Mouse (Mus musculus): ENCODE measurements around the gene Unc5a. TPM values are rescaled to one million over a fixed set of nuclear protein-coding genes. Genes with fewer than 3 reads are reported as not detected.

Unc5a gene
- polyA plus RNA-seq, 1 experiment from 2014 or later, result 0.30 TPM

DNA sequence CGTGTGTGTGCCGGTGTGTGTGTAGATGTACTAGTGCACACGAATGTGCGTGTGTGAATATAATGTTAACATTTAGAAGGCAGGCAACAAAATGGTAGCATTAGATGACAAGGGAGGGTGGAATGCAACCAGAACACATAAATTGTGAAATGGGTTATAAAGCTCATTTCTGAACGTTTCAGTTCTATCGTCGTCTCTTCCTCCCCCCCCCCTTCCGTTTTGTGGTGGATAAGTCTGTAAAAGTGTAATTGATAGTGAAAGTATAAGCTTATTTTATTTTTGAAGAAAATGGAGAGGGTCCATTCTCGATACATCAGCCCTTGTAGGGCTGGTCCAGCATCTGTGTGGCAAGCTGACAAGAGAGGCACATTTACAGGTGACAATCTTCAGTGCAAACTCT is 69.5 kb downstream of the Unc5a start:
- no peaks in the 10 kb centered on the region for H3K4me1 ChIP-seq (replicated peaks)
- H3K9me3 ChIP-seq, result no peaks in the 10 kb centered on the region
- no peak overlapping the region for H3K27ac ChIP-seq
- no peak overlapping the region for H3K4me3 ChIP-seq (replicated peaks)
- no peak for ATAC-seq (ENCODE audit: insufficient number of reproducible peaks, insufficient read depth, low FRiP score, low TSS enrichment, low read depth)
- H3K27me3 ChIP-seq, result no peaks in the 10 kb centered on the region
- H3K9ac ChIP-seq (replicated peaks), result no peak overlapping the region
- no peak overlapping the region for H3K4me2 ChIP-seq
- H3K36me3 ChIP-seq, result no peaks in the 10 kb centered on the region
- WGBS, result 91% methylated on average over 9 of the region's 9 CpGs

DNA sequence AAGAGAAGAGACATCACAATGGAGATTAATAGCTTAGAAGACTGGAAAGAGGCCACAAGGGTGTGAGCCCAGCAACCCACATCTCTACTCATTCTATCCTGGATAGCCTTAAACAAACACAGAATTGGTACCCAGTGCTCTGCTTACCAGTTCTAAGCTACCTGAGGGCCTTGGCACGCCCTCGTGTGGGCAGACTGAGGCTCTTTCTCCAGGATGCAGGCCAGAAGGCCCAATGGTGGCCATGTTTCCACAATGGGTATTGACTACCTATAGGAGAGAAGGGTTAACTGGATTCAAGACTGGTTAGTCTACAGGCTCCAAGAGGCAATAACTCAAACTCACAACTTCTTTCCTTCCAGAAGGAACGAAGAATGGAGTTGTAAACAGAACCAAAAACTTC is 70.0 kb downstream of the Unc5a start:
- no peaks in the 10 kb centered on the region for H3K27me3 ChIP-seq
- 75% methylated on average over 3 of the region's 3 CpGs for WGBS
- H3K36me3 ChIP-seq, result no peaks in the 10 kb centered on the region
- no peak overlapping the region for H3K4me2 ChIP-seq
- no peak overlapping the region for H3K4me3 ChIP-seq (replicated peaks)
- no peak overlapping the region for H3K27ac ChIP-seq
- no peaks in the 10 kb centered on the region for H3K4me1 ChIP-seq (replicated peaks)
- no peaks in the 10 kb centered on the region for H3K9me3 ChIP-seq
- H3K9ac ChIP-seq (replicated peaks), result no peak overlapping the region
- no peak for ATAC-seq (ENCODE audit: insufficient number of reproducible peaks, insufficient read depth, low FRiP score, low TSS enrichment, low read depth)

DNA sequence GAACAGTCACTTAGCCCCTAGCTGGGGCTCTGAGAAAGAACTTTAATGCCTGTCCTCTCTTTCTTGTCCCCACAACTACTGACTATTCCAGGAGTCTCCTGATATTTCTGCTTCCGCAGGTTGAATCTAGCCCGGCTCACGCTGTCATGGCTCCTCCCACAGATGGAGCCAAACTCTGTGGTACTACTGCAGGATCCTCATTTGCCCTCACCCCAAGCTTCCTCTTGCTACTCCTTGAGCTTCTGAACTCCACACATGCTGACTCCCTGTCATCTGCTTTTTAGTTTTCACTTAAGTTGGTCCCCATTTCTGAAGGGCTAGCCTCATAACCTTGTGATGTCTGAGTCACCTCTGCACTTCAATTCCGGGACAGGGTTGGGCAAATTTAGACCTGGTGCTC is 70.8 kb downstream of the Unc5a start:
- no peak for ATAC-seq (ENCODE audit: insufficient number of reproducible peaks, insufficient read depth, low FRiP score, low TSS enrichment, low read depth)
- H3K4me3 ChIP-seq (replicated peaks), result no peak overlapping the region
- H3K9me3 ChIP-seq, result no peaks in the 10 kb centered on the region
- H3K4me1 ChIP-seq (replicated peaks), result no peaks in the 10 kb centered on the region
- H3K27ac ChIP-seq, result no peak overlapping the region
- H3K36me3 ChIP-seq, result no peaks in the 10 kb centered on the region
- WGBS, result 81% methylated on average over 4 of the region's 4 CpGs
- no peak overlapping the region for H3K9ac ChIP-seq (replicated peaks)
- H3K4me2 ChIP-seq, result no peak overlapping the region
- no peaks in the 10 kb centered on the region for H3K27me3 ChIP-seq

DNA sequence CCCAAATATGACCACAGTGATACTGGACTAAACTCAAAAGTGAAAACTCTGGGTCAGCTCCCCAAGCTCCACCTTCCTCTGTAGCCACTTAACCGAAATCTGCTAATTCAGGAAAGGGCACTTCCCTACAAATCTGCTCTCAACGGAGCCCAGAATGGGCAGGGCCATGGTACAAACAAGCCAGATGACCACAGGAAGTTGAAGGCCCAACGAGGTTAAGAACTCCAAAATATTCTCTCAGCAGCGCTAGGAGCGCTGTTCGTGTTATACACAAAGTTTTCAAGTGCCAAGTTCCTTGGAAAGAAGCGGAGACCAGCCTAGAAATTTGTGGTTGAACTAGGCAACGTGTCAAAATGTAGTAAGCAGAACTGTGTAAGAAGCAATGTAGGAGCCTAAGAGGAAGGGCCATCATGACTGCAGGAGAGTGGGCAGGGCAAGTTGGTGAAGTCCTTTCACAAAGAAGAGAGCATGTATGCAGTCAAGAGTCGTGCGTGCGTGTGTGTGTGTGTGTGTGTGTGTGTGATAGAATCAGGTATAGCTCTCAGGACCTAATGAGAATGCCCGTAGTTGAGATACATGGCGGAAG is 72.1 kb downstream of the Unc5a start, which contains the start of gene Hk3:
Gene Hk3, minus strand, starts transcription at position 192 of the 586 bp plus-strand sequence.
- H3K9ac ChIP-seq (replicated peaks), result no peak within 1 kb of the TSS
- 87% methylated on average over 13 of the region's 13 CpGs for WGBS
- no peaks in the 10 kb centered on the region for H3K36me3 ChIP-seq
- H3K4me3 ChIP-seq (replicated peaks), result no peak within 1 kb of the TSS
- H3K9me3 ChIP-seq, result no peaks in the 10 kb centered on the region
- ATAC-seq (ENCODE audit: insufficient number of reproducible peaks, insufficient read depth, low FRiP score, low TSS enrichment, low read depth), result no peak
- H3K27me3 ChIP-seq, result no peaks in the 10 kb centered on the region
- no peaks in the 10 kb centered on the region for H3K4me1 ChIP-seq (replicated peaks)
- no peak within 1 kb of the TSS for H3K27ac ChIP-seq
- H3K4me2 ChIP-seq, result no peak within 1 kb of the TSS

DNA sequence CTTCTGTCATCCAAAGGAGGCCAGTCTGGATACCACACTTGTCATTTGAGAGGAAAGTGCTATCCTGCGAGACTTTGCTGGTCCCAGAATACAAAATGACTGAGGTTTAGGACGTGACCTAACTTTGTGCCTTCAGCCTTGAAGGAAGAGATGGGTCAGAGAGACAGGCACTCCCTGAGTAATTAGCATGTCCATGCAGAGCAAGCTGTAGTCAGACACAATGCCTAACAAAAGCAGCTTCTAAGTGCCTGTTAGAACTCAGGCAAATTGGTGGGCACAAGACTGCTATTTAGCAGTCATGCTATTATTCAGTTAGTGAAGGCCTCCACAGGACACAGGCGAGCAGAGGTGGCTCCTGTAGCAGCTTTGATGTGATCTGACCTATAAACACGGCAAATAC is 73.0 kb downstream of the Unc5a start:
- Histone ChIP-seq H3K4me2 (no peak overlapping the region), H3K27ac (no peak overlapping the region), H3K9me3 (no peaks in the 10 kb centered on the region), H3K4me3 (replicated peaks) (no peak overlapping the region), H3K9ac (replicated peaks) (no peak overlapping the region), H3K36me3 (no peaks in the 10 kb centered on the region), H3K4me1 (replicated peaks) (no peaks in the 10 kb centered on the region), H3K27me3 (no peaks in the 10 kb centered on the region)
- WGBS, result 74% methylated on average over 4 of the region's 4 CpGs
- no peak for ATAC-seq (ENCODE audit: insufficient number of reproducible peaks, insufficient read depth, low FRiP score, low TSS enrichment, low read depth)

DNA sequence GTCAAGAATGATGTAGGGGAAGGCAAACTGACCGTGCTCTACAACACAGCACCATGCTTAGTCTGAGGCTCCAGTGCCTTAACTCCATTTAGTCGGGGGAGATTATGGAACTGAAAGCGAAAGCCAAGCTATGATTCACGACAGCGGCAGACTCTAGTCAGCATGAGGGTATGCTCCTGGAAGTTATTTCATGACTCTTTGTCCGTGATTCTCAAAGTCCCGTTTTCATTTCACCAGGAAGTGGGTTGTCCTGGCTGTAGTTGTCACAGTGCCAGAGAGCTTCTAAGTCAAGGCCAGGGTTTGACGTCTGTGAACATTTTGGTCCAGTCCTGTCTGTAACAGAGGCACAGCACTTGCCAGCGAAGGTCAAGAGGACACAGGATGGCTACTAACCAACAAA is 73.5 kb downstream of the Unc5a start:
- no peak overlapping the region for H3K4me2 ChIP-seq
- no peak overlapping the region for H3K4me3 ChIP-seq (replicated peaks)
- no peaks in the 10 kb centered on the region for H3K27me3 ChIP-seq
- 86% methylated on average over 9 of the region's 9 CpGs for WGBS
- H3K9me3 ChIP-seq, result no peaks in the 10 kb centered on the region
- H3K4me1 ChIP-seq (replicated peaks), result no peaks in the 10 kb centered on the region
- H3K27ac ChIP-seq, result no peak overlapping the region
- no peak overlapping the region for H3K9ac ChIP-seq (replicated peaks)
- ATAC-seq (ENCODE audit: insufficient number of reproducible peaks, insufficient read depth, low FRiP score, low TSS enrichment, low read depth), result no peak
- H3K36me3 ChIP-seq, result peaks cover 2% of the 10 kb centered on the region; the same call in 1 of the 2 replicates

DNA sequence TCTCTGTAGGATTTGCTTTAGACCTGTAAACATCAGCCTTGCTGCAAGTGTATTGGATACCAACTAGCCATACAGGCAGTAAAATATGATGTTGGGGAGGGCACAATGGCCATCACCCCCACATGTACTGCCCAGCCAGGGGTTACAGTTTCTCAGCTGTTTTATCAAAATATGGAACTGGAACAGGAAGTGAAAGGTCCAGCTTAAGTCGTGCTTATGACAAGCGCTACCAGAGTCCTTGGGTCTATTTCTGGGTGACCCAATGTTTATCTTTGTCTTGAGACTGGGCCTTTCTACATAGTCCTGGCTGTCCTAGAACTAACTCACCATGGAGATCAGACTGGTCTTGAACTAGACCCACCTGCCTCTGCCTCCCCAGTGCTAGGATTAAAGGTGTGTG is 75.0 kb downstream of the Unc5a start:
- Histone ChIP-seq H3K4me1 (replicated peaks) (no peaks in the 10 kb centered on the region), H3K27ac (no peak overlapping the region), H3K36me3 (peaks cover 15% of the 10 kb centered on the region), H3K9ac (replicated peaks) (no peak overlapping the region), H3K4me3 (replicated peaks) (no peak overlapping the region), H3K9me3 (no peaks in the 10 kb centered on the region), H3K4me2 (no peak overlapping the region), H3K27me3 (no peaks in the 10 kb centered on the region)
- no peak for ATAC-seq (ENCODE audit: insufficient number of reproducible peaks, insufficient read depth, low FRiP score, low TSS enrichment, low read depth)
- 92% methylated on average over 2 of the region's 2 CpGs for WGBS

DNA sequence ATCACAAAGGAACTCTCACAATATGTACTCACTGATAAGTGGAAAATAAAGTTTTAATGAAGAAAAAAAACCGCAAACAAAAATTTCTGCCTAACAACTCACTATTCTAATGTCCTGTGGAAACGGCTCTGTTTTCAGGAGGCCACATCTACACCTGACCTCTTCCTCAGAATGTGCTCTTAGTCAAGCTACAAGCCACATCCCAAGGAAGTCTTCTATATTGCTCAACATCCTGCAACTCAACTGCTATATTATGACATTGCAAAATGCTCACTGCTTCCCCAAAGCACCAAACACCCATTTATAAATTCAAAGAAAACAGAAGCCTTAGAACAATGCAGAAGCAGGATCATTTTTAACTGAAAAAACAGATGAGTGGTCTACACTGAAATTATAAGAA is 90.8 kb downstream of the Unc5a start:
- Histone ChIP-seq H3K4me2 (no peak overlapping the region), H3K9ac (replicated peaks) (no peak overlapping the region), H3K27me3 (no peaks in the 10 kb centered on the region), H3K36me3 (peaks cover 24% of the 10 kb centered on the region; the same call in 1 of the 2 replicates), H3K4me3 (replicated peaks) (no peak overlapping the region), H3K27ac (no peak overlapping the region), H3K4me1 (replicated peaks) (no peaks in the 10 kb centered on the region), H3K9me3 (no peaks in the 10 kb centered on the region)
- ATAC-seq (ENCODE audit: insufficient number of reproducible peaks, insufficient read depth, low FRiP score, low TSS enrichment, low read depth), result no peak
- WGBS, result 95% methylated on average over 2 of the region's 2 CpGs

DNA sequence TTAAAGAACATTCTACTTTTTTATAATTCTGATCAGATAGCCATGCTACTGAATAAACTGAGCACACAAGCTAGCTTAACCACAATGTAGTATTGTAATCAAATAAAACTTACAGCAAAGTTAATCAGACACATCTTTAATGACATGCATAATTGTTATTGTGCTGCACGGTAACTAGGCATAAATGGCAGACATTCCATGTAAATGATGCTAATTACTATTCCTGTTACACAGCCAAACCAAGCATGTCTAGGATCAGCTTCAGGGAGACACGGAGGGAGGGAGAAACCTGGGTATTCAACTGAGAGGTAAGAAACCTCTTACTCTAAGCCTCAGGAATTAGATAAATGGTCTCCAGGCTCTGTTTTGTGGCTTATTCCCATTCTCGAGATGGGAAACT is 98.5 kb downstream of the Unc5a start:
- Histone ChIP-seq H3K27me3 (no peaks in the 10 kb centered on the region), H3K4me1 (replicated peaks) (no peaks in the 10 kb centered on the region), H3K36me3 (peaks cover 37% of the 10 kb centered on the region), H3K4me3 (replicated peaks) (no peak overlapping the region), H3K9ac (replicated peaks) (no peak overlapping the region), H3K27ac (no peak overlapping the region), H3K9me3 (no peaks in the 10 kb centered on the region), H3K4me2 (no peak overlapping the region)
- 86% methylated on average over 3 of the region's 3 CpGs for WGBS
- no peak for ATAC-seq (ENCODE audit: insufficient number of reproducible peaks, insufficient read depth, low FRiP score, low TSS enrichment, low read depth)

Other genes with a start within 250 kb of the Unc5a start
- gene Cdhr2, start 247.9 kb upstream of the Unc5a start, polyA plus RNA-seq (2016; fragmentation: Nextera tagmentation; extraction: Ambion mirVana), result 0.05 and 0.08 TPM in 2 replicates
- 0.45 and 0.51 TPM in 2 replicates for gene Gprin1, start 199.5 kb upstream of the Unc5a start, polyA plus RNA-seq (2016; fragmentation: Nextera tagmentation; extraction: Ambion mirVana)
- gene Sncb, start 182.8 kb upstream of the Unc5a start, polyA plus RNA-seq (2016; fragmentation: Nextera tagmentation; extraction: Ambion mirVana), result not detected in 2 replicates
- not detected in 2 replicates for gene Eif4e1b, start 165.4 kb upstream of the Unc5a start, polyA plus RNA-seq (2016; fragmentation: Nextera tagmentation; extraction: Ambion mirVana)
- gene Tspan17, start 160.0 kb upstream of the Unc5a start, polyA plus RNA-seq (2016; fragmentation: Nextera tagmentation; extraction: Ambion mirVana), result 3.8 and 4.1 TPM in 2 replicates
- 0.37 and 0.40 TPM in 2 replicates for gene Hk3, start 72.0 kb downstream of the Unc5a start, polyA plus RNA-seq (2016; fragmentation: Nextera tagmentation; extraction: Ambion mirVana)
- 30.1 TPM in 2 replicates for gene Uimc1, start 150.9 kb downstream of the Unc5a start, polyA plus RNA-seq (2016; fragmentation: Nextera tagmentation; extraction: Ambion mirVana)
- gene Zfp346, start 155.9 kb downstream of the Unc5a start, polyA plus RNA-seq (2016; fragmentation: Nextera tagmentation; extraction: Ambion mirVana), result 27.5 and 27.7 TPM in 2 replicates
- not detected in 2 replicates for gene Gm17617, start 184.1 kb downstream of the Unc5a start, polyA plus RNA-seq (2016; fragmentation: Nextera tagmentation; extraction: Ambion mirVana)
- 6.1 and 7.4 TPM in 2 replicates for gene Fgfr4, start 203.2 kb downstream of the Unc5a start, polyA plus RNA-seq (2016; fragmentation: Nextera tagmentation; extraction: Ambion mirVana)

All from limb, embryonic 12.5 days (tissue).